Mouse (Mus musculus): ENCODE results near the gene Srp54a.
"Not testable (repeated sequence)": the region's sequence is repeated elsewhere in the genome, so short reads cannot be mapped to it uniquely, and the experiment has no call there.

DNA sequence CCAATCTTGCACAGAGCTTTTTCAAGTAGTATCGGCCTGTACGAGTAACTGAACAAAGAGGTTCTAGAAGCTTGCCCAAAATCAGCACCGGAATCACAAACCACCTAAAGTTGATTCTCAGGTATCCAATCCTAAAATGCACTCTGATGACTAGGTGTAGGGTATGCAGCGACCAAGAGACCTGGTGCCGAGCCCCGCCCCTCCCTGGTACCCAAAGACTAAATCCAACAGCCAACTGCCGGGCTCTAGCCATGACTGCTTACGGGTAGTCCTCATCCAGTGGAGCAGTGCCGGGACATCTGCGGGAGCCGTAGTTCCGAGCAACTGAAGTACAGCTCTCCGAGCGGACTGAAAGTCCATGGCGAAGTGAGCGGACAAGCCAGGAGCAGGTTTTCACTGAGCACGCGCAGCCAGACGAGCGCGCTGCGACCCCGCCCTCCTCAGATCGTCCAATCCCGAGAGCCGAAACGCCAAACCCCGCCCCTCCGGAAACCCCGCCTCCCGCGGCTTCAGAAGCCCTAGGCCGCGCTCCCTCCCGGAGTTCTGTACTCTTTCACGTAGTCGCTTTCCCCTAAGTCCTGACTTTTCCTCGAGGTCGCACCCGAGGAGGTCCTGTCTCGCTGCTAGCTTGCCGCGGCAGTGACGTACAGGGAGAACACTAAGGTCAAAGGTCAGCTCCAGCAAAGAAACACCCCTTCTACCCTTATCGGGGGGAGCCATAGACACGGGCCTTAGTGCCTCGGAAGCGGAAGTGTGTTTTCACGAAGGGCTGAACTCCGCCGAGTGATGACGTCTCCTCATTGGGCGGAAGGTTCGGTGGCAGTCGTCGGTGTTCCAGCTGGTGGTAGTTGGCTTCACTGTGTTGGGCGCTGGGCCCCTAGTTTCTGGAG lies 74.7 kb downstream of the Srp54a start, which contains the start of gene Srp54b:
- TF ChIP-seq POLR2A (IDR thresholded peaks at IDR 0.05; ENCODE audit: insufficient read length, low read depth); USF1 (IDR thresholded peaks at IDR 0.05; ENCODE audit: low read depth); E2F4 (IDR thresholded peaks at IDR 0.05; ENCODE audit: insufficient read depth); REST (IDR thresholded peaks at IDR 0.05; ENCODE audit: insufficient read depth, insufficient read length): not testable (repeated sequence)

All from myocyte (in vitro differentiated cells).